Mouse (Mus musculus) small intestine, adult 2 months (tissue): Measurements from ENCODE around the gene Nkx1-1. TPM values are rescaled to one million over a fixed set of nuclear protein-coding genes. Genes with fewer than 3 reads are reported as not detected.

Experiments
- H3K27ac ChIP-seq: fragments of 200-500 bp; 2 replicates; pipeline ENCODE4 v1.5.1; 2012; ENCODE audit warnings: low read depth, low read length, control low read depth, inconsistent platforms; ENCODE audit not compliant: insufficient read depth
- H3K27me3 ChIP-seq: fragments of 200-500 bp; 2 replicates; pipeline ENCODE4 v1.6.1; 2012; ENCODE audit warnings: mild to moderate bottlenecking, moderate library complexity, low read length, inconsistent platforms; ENCODE audit not compliant: control insufficient read depth, insufficient read depth
- H3K36me3 ChIP-seq: fragments of 200-500 bp; 2 replicates; pipeline ENCODE4 v1.6.1; 2012; ENCODE audit warnings: mild to moderate bottlenecking, low read length, control low read depth, inconsistent platforms; ENCODE audit not compliant: control insufficient read depth, insufficient read depth
- H3K4me1 ChIP-seq: fragments of 200-500 bp; 2 replicates; pipeline ENCODE4 v1.6.1; 2012; ENCODE audit warnings: low read length, inconsistent platforms, mixed read lengths; ENCODE audit not compliant: control insufficient read depth, insufficient read depth, insufficient read length
- H3K4me3 ChIP-seq: fragments of 200-500 bp; 2 replicates; pipeline ENCODE4 v1.5.1; 2012; ENCODE audit warnings: low read depth, mild to moderate bottlenecking, control low read depth, inconsistent platforms, low read length, moderate library complexity
- CTCF ChIP-seq: fragments of 200-500 bp; IDR thresholded peaks from 2 replicates; pipeline ENCODE4 v1.5.1; 2012; ENCODE audit warnings: low read depth, mild to moderate bottlenecking, control low read depth, inconsistent platforms, low read length, moderate library complexity, mixed read lengths; ENCODE audit not compliant: insufficient replicate concordance, insufficient read length; ENCODE audit errors: extremely low read depth
- POLR2A ChIP-seq: fragments of 200-500 bp; IDR thresholded peaks from 2 replicates; pipeline ENCODE4 v1.6.1; 2012; ENCODE audit warnings: low read depth, mild to moderate bottlenecking, control low read depth, inconsistent platforms, low read length, moderate library complexity
- WGBS: fragments of 180-500 bp; shearing (Covaris S2); methylation state at CpG from one replicate; pipeline ENCODE4 v1.1.7; 2018; 5-methylcytosine and 5-hydroxymethylcytosine counted together
- polyA plus RNA-seq: library from polyadenylated mRNA; depleted of rRNA; stranded (reverse); fragments of >200 nt; gene quantifications from 2 replicates; pipeline ENCODE4 v1.2.3, GENCODE M21; 2012; rRNA removed

The Nkx1-1 gene
- polyA plus RNA-seq, result not detected in 2 replicates

DNA sequence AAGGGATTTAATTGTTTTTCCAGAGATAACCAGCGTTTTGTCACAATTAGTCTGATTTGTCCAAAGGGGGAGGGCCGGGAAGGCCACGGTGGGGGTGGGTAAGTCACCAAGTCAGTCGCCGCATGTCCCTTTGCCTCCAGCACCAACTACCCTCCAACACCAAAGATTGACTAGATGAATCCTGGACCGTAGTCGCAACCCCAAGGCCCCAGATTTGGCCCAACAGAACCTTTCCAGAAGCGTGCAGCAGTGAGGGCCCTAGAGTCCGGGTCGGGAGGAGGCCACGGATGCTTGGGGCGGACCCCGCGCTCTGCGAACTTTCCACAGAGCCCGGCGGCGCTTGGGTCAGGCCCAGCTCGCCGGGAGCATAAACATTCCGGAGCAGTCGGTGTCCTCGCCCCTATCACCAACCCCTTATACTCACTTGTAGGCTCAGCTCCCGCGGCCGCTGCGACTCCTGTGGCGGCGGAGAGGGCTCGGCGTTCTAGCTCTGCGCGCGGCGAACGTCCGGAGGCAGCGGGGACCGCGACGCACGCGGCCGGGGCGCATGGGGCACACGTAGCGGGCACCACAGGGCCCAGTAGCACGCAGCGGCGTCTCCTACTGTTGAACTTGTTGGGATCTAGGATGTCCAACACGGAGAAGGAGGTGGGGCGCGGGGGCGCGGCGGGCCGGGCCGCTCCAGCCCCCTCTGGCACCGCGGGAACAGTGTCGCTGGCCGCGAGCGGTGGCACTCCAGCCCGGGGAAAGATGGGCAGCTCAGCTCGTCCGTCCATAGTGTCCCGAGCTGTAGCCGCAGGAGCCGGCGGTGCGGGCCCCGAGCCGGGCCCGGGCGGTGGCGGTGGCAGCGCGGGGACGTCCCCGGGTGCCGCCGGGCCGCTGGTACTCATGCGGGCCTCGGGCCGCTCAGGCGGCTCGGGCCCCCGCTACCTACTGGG is at the start of gene Nkx1-1:
Nkx1-1 (minus strand) TSS at position 776 of the 938 bp plus-strand sequence.
- no peak for TF ChIP-seq CTCF
- H3K27ac ChIP-seq, result no peak within 1 kb of the TSS
- no peak within 1 kb of the TSS for H3K4me3 ChIP-seq
- H3K36me3 ChIP-seq, result no peaks in the 10 kb centered on the region
- peaks cover 62% of the 10 kb centered on the region for H3K27me3 ChIP-seq
- 3% methylated on average over 90 of the region's 90 CpGs for WGBS
- H3K4me1 ChIP-seq, result no peaks in the 10 kb centered on the region

DNA sequence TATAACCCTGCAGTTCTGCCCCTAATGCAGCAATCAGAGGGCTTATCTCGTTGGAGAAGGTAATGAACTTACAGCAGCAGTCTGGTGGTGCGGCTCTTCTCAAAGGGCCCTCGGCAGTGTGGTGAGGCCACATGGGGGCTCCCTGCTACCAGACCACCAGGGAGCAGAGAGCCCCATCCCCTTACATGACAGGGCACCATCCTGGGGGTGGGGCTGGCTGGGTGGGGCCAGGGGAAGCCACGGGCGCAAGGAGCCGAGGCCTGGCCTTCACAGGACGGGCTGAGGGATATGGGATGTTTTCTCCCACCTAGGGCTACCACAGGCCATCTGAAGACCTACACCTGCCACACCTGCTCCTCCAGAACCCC is 47.5 kb upstream of the Nkx1-1 start:
- TF ChIP-seq CTCF (no peak), POLR2A (no peak)
- H3K4me3 ChIP-seq, result no peak overlapping the region
- no peaks in the 10 kb centered on the region for H3K4me1 ChIP-seq
- no peaks in the 10 kb centered on the region for H3K36me3 ChIP-seq
- no peaks in the 10 kb centered on the region for H3K27me3 ChIP-seq
- 21% methylated on average over 7 of the region's 7 CpGs for WGBS
- H3K27ac ChIP-seq, result no peak overlapping the region

DNA sequence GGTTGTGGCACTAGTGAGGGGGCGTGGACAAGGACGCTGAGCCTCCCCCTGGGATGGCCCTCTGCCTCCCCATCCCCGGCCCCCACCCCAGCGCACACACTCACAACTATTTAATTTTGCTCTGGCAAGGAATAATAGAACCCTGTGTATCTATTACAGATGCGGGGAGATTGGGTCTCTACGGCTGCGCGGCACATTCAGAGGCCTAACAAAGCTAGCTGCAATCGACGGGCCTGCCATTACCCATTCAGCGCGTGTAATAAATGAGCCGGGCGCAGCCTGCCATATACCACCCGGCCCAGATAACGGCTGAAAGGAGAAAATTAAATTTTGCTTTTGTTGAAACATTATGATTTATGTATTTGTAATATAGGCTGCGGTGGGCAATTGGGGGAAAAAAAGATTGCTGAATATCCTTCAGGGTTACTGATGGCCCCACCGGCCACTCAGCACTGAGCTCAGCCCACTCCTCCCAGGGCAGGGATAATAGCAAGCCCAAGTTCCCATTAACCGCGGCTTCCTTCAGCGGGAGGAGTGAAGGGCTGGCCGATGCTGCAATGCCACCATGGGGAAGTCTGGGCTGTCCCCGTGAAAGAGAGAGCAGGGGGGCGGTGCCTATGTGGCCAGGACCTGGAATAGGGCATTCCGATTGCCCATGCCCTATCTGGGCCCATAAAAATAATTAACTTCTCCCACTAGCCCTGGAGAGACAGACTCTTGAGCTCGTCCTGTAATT is 47.0 kb upstream of the Nkx1-1 start:
- Histone ChIP-seq H3K4me1 (no peaks in the 10 kb centered on the region), H3K27ac (no peak overlapping the region), H3K4me3 (no peak overlapping the region), H3K27me3 (no peaks in the 10 kb centered on the region), H3K36me3 (no peaks in the 10 kb centered on the region)
- no peak for TF ChIP-seq POLR2A
- no peak for TF ChIP-seq CTCF
- 23% methylated on average over 26 of the region's 26 CpGs for WGBS

DNA sequence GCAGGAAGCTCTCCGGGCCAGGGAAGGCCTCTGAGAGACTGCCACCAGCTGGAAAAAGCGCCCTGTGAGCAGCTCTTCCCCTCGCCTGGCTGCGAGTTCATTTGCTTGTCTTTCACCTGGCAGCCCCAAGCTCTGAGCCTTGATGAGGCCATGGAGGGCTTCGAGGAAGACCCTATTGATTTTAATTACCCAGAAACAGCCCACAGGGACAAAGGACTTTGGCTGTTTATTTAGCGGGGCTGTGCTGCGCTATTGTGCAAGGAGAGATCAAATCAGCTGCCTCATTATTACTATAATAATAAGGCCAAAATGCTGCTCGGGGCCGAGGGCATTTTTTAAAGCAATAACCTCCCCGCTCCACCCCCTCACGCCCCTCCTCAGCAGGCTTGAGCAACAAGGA is 31.7 kb upstream of the Nkx1-1 start:
- WGBS, result 31% methylated on average over 11 of the region's 11 CpGs
- no peak overlapping the region for H3K4me3 ChIP-seq
- H3K36me3 ChIP-seq, result no peaks in the 10 kb centered on the region
- no peaks in the 10 kb centered on the region for H3K27me3 ChIP-seq
- H3K4me1 ChIP-seq, result no peaks in the 10 kb centered on the region
- H3K27ac ChIP-seq, result no peak overlapping the region
- no peak for TF ChIP-seq POLR2A
- TF ChIP-seq CTCF, result no peak

DNA sequence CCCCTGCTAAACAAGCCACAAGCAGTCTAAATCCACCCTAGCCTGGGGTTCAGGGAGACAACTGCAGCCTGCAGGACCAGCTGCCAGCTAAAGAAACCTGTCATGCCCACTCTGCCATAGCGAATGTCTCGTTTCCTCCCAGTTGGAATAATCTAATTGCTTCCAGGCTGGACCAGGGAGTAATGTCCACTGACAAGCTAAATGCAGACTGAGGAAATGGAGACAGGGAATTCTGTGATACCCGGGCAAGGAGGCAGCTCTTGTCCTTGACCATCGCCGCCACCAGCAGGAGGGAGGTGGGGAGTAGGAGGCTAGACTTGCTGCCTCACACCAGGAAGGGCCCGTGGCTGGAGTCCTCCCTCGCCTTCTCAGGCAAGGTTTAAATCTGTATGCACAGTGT is 30.6 kb upstream of the Nkx1-1 start:
- Histone ChIP-seq H3K27ac (no peak overlapping the region), H3K4me3 (no peak overlapping the region), H3K27me3 (no peaks in the 10 kb centered on the region), H3K36me3 (no peaks in the 10 kb centered on the region), H3K4me1 (no peaks in the 10 kb centered on the region)
- no peak for TF ChIP-seq CTCF
- TF ChIP-seq POLR2A, result no peak
- 55% methylated on average over 7 of the region's 7 CpGs for WGBS

DNA sequence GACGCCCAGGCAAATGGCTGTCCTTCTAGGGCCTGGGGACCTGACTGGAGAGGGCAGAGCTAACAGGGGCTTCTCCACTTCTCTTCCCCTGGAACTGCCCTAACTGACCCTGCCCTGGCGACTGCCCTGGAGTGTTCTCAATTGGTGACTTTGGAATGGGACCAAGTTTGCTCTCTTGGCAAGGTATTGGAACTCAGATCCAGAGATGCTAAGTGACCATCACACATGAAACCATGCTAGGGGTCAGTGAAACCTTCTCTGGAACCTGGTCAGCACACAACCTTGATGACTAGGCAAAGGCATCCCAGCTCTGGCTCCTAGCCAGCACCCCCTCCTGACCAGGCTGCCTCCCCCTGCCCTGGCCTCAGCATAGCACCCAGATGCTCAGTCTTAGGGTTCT is 25.3 kb upstream of the Nkx1-1 start:
- no peaks in the 10 kb centered on the region for H3K36me3 ChIP-seq
- H3K27me3 ChIP-seq, result no peaks in the 10 kb centered on the region
- TF ChIP-seq CTCF, result no peak
- TF ChIP-seq POLR2A, result no peak
- H3K4me1 ChIP-seq, result no peaks in the 10 kb centered on the region
- no peak overlapping the region for H3K4me3 ChIP-seq
- no peak overlapping the region for H3K27ac ChIP-seq
- WGBS, result 59% methylated on average over 2 of the region's 2 CpGs

DNA sequence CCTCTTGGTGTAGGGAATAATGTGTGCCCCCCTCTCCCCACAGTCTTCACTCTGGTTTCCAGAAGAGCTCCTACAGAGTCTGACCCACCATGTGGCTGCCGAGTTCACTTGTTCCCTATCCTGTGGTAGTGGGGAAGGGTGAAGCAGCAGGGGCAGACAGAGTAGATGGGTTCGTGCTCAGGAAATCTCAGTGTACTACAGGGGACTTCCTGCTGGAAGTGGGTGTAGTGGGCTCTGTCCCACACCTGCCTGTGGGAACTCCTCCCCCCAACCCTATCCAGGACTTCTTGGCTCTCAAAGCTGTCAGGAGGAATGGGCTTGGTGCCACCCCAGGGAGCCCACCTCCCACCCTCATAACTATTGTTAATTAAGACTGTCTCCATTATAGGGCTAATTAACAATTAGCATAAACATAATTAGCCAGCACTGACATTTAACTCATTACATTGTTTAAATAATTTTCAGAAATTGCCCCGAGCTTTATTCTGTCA is 24.4 kb upstream of the Nkx1-1 start:
- no peak overlapping the region for H3K4me3 ChIP-seq
- no peaks in the 10 kb centered on the region for H3K27me3 ChIP-seq
- H3K27ac ChIP-seq, result no peak overlapping the region
- H3K4me1 ChIP-seq, result no peaks in the 10 kb centered on the region
- WGBS, result 62% methylated on average over 3 of the region's 3 CpGs
- no peaks in the 10 kb centered on the region for H3K36me3 ChIP-seq
- TF ChIP-seq CTCF, result no peak
- no peak for TF ChIP-seq POLR2A
